Mouse (Mus musculus) megakaryocyte, embryonic 14.5 days (primary cell): ENCODE measurements around the gene Sp9. TPM values are rescaled to one million over a fixed set of nuclear protein-coding genes. Genes with fewer than 3 reads are reported as not detected.

Experiments used
- H3K27me3 ChIP-seq: replicated peaks from 2 replicates; pipeline ENCODE3; 2012; ENCODE audit warnings: inconsistent platforms
- H3K36me3 ChIP-seq: replicated peaks from 2 replicates; pipeline ENCODE3; 2012; ENCODE audit warnings: low read length, inconsistent platforms, mixed read lengths
- H3K4me1 ChIP-seq: 2 replicates; pipeline ENCODE4 v1.6.1; 2012; ENCODE audit warnings: inconsistent platforms
- H3K4me3 ChIP-seq: replicated peaks from 2 replicates; pipeline ENCODE3; 2012; ENCODE audit warnings: moderate library complexity, mild to moderate bottlenecking, inconsistent platforms
- H3K9me3 ChIP-seq: 2 replicates; pipeline ENCODE4 v1.6.1; 2012; ENCODE audit warnings: inconsistent platforms
- FLI1 ChIP-seq: IDR thresholded peaks from 2 replicates; pipeline ENCODE4 v1.6.1; 2012; ENCODE audit warnings: low read length, inconsistent platforms, mixed read lengths
- GATA1 ChIP-seq: IDR thresholded peaks from 3 replicates; pipeline ENCODE4 v1.6.1; 2012; ENCODE audit warnings: mixed read lengths, low read length, inconsistent platforms, borderline replicate concordance
- polyA plus RNA-seq: library from polyadenylated mRNA; stranded (reverse); fragments of >175 nt; gene quantifications from 2 replicates; pipeline ENCODE4 v1.2.3, GENCODE M21; 2012; ENCODE audit warnings: low replicate concordance; ENCODE audit not compliant: insufficient read depth

Sp9 gene
- not detected in 2 replicates for polyA plus RNA-seq

DNA sequence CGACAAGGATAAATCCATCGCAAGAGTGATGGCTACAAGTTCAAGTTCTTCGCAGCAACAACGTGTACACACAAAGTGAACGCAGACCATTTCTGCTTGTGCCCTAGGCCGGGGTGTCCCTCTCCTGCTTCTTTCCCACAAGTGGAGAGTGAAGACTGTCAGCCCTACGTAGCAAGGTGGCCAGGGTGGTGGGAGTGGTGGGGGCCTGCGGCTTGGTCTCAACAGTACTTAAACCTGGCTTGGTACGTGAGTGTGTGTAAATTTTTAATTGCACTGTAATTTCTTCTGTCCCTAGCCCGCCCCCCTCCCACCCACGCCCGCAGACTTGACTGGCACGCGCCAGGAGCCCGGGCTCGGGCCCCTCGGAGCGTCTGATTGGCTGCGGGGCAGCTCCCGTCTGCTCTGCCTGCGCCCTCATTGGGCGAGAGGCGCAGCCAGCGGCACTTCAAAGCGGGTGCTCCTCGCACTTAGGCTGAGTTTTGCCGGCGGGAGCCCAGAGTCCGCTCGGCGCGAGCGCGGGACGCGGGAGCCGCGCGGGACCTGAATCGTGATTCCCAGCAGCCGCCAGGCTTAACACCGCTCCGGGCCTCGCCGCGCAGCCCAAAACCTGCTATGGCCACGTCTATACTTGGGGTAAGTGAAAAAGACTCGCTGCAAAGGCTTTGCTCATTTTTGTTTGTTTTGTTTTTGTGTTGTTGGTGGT is at the start of gene Sp9:
Gene Sp9, plus strand, starts transcription at position 467 of the 703 bp plus-strand sequence.
- H3K36me3 ChIP-seq, result no peaks in the 10 kb centered on the region
- H3K27me3 ChIP-seq, result peaks cover 93% of the 10 kb centered on the region
- no peaks in the 10 kb centered on the region for H3K9me3 ChIP-seq
- H3K4me3 ChIP-seq, result peak within 1 kb of the TSS; percentile 93
- peaks cover 59% of the 10 kb centered on the region for H3K4me1 ChIP-seq
- TF ChIP-seq FLI1 (no peak), GATA1 (no peak)

DNA sequence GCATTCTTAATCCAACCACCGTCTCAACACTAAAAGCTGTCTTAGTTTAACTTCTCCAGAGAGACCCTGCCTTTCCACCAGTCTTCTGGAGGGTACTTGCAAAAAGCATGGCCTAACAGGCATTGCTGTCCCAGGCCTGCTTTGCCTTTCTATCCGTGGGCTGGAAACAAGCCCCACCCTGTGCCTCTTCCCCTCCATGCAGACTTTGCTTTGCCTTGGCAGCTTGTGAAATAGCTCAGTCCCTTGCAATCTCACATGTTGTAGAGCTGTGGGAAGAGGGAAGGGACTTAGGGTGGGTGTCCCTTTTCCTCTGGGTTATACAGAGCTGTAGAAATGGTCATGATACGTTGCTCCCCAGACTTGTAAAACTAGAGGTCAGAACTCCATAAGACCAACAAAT is 40.6 kb upstream of the Sp9 start:
- no peaks in the 10 kb centered on the region for H3K36me3 ChIP-seq
- H3K4me3 ChIP-seq, result no peak overlapping the region
- peaks cover 11% of the 10 kb centered on the region for H3K4me1 ChIP-seq
- peaks cover 16% of the 10 kb centered on the region for H3K27me3 ChIP-seq
- TF ChIP-seq FLI1 (no peak), GATA1 (no peak)
- H3K9me3 ChIP-seq, result peaks cover 10% of the 10 kb centered on the region

DNA sequence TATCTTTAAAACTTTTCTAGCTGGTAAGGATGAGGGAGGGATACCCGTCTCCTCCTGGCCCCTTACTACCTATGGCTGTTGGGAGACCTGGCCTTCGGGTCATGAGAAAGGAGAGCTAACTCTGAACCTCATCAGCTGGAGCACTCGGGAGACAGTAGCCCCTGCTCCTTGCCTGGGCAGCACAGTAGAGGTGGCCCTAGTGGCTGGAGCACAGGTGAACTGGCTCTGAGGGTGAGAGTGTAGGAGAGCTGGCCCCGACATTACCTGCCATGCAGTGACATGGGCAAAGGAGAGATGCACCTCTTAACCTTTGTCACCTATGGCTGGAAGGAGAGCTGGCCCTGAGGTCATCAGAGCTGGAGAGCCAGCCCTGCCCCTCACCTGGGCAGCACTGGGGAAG is 30.4 kb upstream of the Sp9 start:
- TF ChIP-seq FLI1, result no peak
- TF ChIP-seq GATA1, result no peak
- no peaks in the 10 kb centered on the region for H3K4me1 ChIP-seq
- no peaks in the 10 kb centered on the region for H3K36me3 ChIP-seq
- H3K27me3 ChIP-seq, result peaks cover 23% of the 10 kb centered on the region
- H3K9me3 ChIP-seq, result peaks cover 8% of the 10 kb centered on the region
- no peak overlapping the region for H3K4me3 ChIP-seq

DNA sequence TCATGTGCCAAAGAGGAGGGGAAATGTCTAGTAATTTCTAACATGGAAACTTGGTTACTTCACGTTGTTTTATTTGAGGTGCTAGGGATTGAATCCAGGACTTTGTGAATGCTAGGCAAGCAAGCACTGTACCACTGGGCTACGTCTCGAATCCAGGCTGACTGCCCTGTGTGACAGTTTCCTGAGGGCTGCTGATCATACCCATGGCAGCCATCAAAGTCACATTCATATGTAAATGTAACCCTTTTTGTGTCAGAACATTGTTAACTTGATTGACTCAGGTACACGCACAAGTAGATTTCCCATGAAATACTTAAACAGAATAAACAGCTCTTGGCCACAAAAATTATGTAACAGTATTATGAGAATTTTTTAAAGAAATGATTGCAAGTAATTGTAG is 23.0 kb upstream of the Sp9 start:
- Histone ChIP-seq H3K4me3 (no peak overlapping the region), H3K4me1 (no peaks in the 10 kb centered on the region), H3K9me3 (peaks cover 31% of the 10 kb centered on the region), H3K36me3 (no peaks in the 10 kb centered on the region), H3K27me3 (peaks cover 13% of the 10 kb centered on the region)
- no peak for TF ChIP-seq GATA1
- TF ChIP-seq FLI1, result no peak

DNA sequence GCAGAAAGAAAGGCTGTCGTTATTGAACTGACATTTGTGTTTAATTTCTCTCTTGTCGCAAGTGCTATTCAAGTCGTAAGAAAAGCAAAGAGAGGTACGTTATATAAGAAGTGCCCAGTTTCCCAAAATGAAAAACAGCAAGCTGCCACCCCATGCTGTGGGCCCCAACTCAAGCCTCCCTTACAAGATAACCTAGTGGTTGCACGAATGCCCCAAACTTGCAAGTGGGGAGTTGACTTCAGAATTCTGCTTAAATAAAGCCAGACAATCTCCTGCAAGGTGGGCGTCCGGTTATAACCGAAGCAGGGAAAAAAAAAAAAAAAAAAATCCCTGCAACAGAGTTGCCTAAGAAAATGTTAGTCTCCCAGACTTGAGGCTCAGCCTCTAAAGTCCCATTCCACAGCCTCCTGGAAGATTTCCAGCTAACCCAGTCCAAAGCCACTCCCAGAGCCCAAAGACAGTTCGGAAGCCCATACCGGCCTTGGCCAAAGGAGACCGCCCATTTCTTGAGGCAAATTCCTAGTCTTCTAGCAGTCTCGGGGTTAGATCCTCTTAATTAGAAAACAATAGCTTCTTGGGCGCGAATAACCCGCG is 8.5 kb upstream of the Sp9 start:
- Histone ChIP-seq H3K36me3 (no peaks in the 10 kb centered on the region), H3K9me3 (peaks cover 11% of the 10 kb centered on the region), H3K4me3 (peak overlapping the region; percentile 88), H3K4me1 (peaks cover 36% of the 10 kb centered on the region), H3K27me3 (peaks cover 72% of the 10 kb centered on the region)
- TF ChIP-seq FLI1 (no peak), GATA1 (no peak)

DNA sequence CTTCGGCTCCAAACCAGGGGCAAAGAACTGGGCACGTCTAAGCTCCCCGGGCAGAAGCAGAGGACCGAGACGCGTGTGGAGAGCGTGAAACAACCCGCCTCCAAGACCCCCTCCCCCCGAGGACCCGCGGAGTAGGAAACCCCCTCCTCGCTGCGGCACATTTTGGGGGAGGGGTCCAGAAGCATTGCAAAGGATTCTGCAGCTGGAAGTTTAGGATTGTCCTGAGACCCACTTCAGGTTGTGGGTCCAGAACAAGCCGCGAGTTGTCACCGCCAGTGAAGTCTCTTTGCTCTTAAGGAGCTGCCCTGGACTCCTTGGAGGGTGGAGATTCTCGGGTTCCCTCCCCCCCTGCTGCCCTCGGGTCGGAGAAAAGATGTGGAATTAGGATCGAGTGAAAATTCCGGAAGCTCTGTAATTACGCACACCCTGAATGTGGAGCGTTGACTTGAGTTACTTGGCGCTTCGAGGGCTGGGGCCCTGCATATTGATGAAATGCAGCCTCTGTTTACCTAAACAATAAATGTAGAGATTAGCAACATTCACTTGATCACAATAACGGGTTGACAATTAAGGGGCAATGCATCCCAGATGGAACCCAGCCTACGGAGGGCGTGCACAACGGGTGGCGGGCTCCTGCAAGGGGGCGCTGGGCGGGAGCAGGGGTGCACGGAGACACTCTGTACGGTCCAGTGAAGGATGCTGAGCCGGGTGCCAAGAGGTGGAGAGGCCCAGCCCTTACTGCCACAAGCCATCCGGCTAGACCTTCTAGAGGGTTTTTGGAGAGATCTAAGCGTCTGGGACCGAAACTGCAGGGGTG is 7.7 kb upstream of the Sp9 start:
- H3K36me3 ChIP-seq, result no peaks in the 10 kb centered on the region
- H3K27me3 ChIP-seq, result peaks cover 74% of the 10 kb centered on the region
- H3K9me3 ChIP-seq, result peaks cover 11% of the 10 kb centered on the region
- H3K4me1 ChIP-seq, result peaks cover 38% of the 10 kb centered on the region
- peak overlapping the region; percentile 88 for H3K4me3 ChIP-seq
- TF ChIP-seq GATA1 (no peak), FLI1 (no peak)

DNA sequence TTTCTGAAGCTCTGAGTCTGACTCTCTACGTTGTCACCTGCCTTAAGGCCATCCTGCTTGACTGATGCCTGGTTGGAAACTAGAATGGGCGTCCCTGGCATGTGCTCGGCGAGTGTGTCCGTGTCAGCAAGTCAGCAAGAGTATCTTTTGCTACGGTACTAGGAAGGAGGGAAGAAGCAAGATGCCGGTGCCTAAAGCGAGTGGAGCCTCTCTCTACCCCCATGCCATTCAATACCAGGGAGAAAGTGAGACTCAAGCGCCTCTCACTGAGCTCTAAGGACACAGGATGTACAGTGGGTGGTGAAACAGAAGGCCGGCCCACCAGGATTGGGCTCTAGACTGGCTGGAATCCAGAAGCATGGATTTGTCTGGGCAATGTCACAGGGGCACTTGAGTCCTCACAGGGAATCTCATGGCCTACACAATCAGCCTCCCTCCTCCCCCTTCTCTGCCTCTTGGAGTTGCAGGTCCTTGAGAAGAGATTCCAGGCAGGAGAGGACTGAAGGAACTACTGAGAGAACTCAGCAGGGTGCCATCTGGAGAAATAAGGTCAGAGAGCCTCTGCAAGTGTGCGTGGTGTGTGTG is 7.0 kb upstream of the Sp9 start:
- H3K27me3 ChIP-seq, result peaks cover 81% of the 10 kb centered on the region
- peak overlapping the region; percentile 88 for H3K4me3 ChIP-seq
- no peak for TF ChIP-seq FLI1
- TF ChIP-seq GATA1, result no peak

DNA sequence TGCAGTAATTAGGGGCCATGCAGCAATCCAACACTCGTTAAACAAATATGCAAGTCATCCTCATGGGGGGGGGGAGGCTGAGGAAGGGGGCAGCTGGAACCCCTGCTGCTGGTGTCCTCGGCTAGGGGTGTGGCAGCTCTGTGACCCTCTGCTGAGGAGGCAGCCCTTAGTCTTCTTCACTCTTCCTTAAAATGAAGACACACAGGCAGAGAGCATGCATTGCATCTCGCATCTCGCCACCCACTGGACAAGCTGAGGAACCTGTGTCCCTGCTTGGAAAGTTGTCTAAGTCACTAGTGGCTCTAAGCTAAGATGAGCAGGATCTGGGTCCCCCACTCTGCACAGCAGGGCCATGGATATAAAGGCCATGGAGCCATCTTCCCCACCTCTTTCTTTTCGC is 5.7 kb upstream of the Sp9 start:
- peaks cover 9% of the 10 kb centered on the region for H3K9me3 ChIP-seq
- no peak for TF ChIP-seq GATA1
- TF ChIP-seq FLI1, result no peak
- H3K4me1 ChIP-seq, result peaks cover 54% of the 10 kb centered on the region
- H3K4me3 ChIP-seq, result peak overlapping the region; percentile 46
- H3K27me3 ChIP-seq, result peaks cover 92% of the 10 kb centered on the region
- no peaks in the 10 kb centered on the region for H3K36me3 ChIP-seq

More for the DNA sequence above, 7.0 kb upstream of the Sp9 start:
- Histone ChIP-seq H3K36me3 (no peaks in the 10 kb centered on the region), H3K9me3 (peaks cover 11% of the 10 kb centered on the region), H3K4me1 (peaks cover 41% of the 10 kb centered on the region)

DNA sequence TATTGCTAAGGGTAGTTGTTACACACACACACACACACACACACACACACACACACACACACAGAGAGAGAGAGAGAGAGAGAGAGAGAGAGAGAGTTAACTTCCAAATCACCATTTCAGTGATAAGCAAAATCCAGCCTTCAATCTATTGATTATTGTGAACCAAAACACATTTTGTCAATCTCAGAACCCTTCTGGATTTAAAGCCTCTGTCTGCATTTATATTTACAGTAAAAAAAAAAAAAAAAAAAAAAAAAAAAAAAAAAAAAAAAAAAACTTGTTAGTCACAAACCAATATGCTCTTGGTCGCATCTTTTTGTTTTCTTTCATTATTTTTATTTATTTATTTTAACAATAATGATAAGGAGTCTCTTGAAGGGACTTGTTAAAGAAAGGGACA is 5.1 kb upstream of the Sp9 start:
- H3K9me3 ChIP-seq, result peaks cover 5% of the 10 kb centered on the region
- H3K4me3 ChIP-seq, result no peak overlapping the region
- peaks cover 60% of the 10 kb centered on the region for H3K4me1 ChIP-seq
- H3K27me3 ChIP-seq, result peaks cover 96% of the 10 kb centered on the region
- TF ChIP-seq GATA1 (no peak), FLI1 (no peak)
- no peaks in the 10 kb centered on the region for H3K36me3 ChIP-seq
